Mouse (Mus musculus): Measurements from ENCODE around the gene Gnb1. TPM values are rescaled to one million over a fixed set of nuclear protein-coding genes. Genes with fewer than 3 reads are reported as not detected.

Gene Gnb1
- polyA plus RNA-seq, 1 experiment from 2014 or later: 1,252 TPM

GRCm38 (mm10) chr4:155593780-155594179 is 102.6 kb downstream of the Gnb1 start:
- Histone ChIP-seq H3K9ac (ENCODE audit: low read depth, low read length) (no peak overlapping the region), H3K4me3 (ENCODE audit: low read depth, low read length) (no peak overlapping the region), H3K4me2 (ENCODE audit: low read length) (no peak overlapping the region), H3K4me1 (ENCODE audit: control insufficient read depth, insufficient read depth, low read length) (no peaks in the 10 kb centered on the region), H3K27ac (ENCODE audit: low read length) (no peak overlapping the region), H3K9me3 (replicated peaks; ENCODE audit: control insufficient read depth, low read length, poor library complexity, severe bottlenecking) (no peaks in the 10 kb centered on the region), H3K27me3 (ENCODE audit: control insufficient read depth, insufficient read depth, low read depth, low read length) (no peaks in the 10 kb centered on the region), H3K36me3 (ENCODE audit: control insufficient read depth, insufficient read depth, low read length) (peaks cover 12% of the 10 kb centered on the region)
- ATAC-seq: no peak
- WGBS: 47% methylated on average over 1 of the region's 1 CpGs

- no peaks in the 10 kb centered on the region for H3K9me3 ChIP-seq (replicated peaks; ENCODE audit: control insufficient read depth, low read length, poor library complexity, severe bottlenecking)
- 79% methylated on average over 3 of the region's 3 CpGs for WGBS
- no peak overlapping the region for H3K4me3 ChIP-seq (ENCODE audit: low read depth, low read length)
- H3K4me1 ChIP-seq (ENCODE audit: control insufficient read depth, insufficient read depth, low read length): no peaks in the 10 kb centered on the region; the same call in 1 of the 2 replicates
- H3K4me2 ChIP-seq (ENCODE audit: low read length): no peak overlapping the region
- H3K27ac ChIP-seq (ENCODE audit: low read length): no peak overlapping the region
- 0 out of 2 replicates have a peak, but pooled peaks cover 2% of the 10 kb centered on the region for H3K36me3 ChIP-seq (ENCODE audit: control insufficient read depth, insufficient read depth, low read length)
- no peak overlapping the region for H3K9ac ChIP-seq (ENCODE audit: low read depth, low read length)
- ATAC-seq: no peak
- H3K27me3 ChIP-seq (ENCODE audit: control insufficient read depth, insufficient read depth, low read depth, low read length): no peaks in the 10 kb centered on the region
Observed at GRCm38 (mm10) chr4:155595777-155596176, 104.6 kb downstream of the Gnb1 start.

GRCm38 (mm10) chr4:155596606-155597005 is 105.4 kb downstream of the Gnb1 start:
- H3K27ac ChIP-seq (ENCODE audit: low read length): no peak overlapping the region
- no peak overlapping the region for H3K4me2 ChIP-seq (ENCODE audit: low read length)
- no peak overlapping the region for H3K4me3 ChIP-seq (ENCODE audit: low read depth, low read length)
- H3K27me3 ChIP-seq (ENCODE audit: control insufficient read depth, insufficient read depth, low read depth, low read length): no peaks in the 10 kb centered on the region
- no peaks in the 10 kb centered on the region; the same call in 1 of the 2 replicates for H3K4me1 ChIP-seq (ENCODE audit: control insufficient read depth, insufficient read depth, low read length)
- ATAC-seq: no peak
- no peaks in the 10 kb centered on the region for H3K36me3 ChIP-seq (ENCODE audit: control insufficient read depth, insufficient read depth, low read length)
- no peak overlapping the region for H3K9ac ChIP-seq (ENCODE audit: low read depth, low read length)
- WGBS: 77% methylated on average over 5 of the region's 5 CpGs
- no peaks in the 10 kb centered on the region for H3K9me3 ChIP-seq (replicated peaks; ENCODE audit: control insufficient read depth, low read length, poor library complexity, severe bottlenecking)

- WGBS: 20% methylated on average over 20 of the region's 20 CpGs
- H3K36me3 ChIP-seq (ENCODE audit: control insufficient read depth, insufficient read depth, low read length): no peaks in the 10 kb centered on the region
Observed at GRCm38 (mm10) chr4:155598536-155598935, 107.4 kb downstream of the Gnb1 start.

GRCm38 (mm10) chr4:155599901-155600825 is 109.0 kb downstream of the Gnb1 start:
- H3K27ac ChIP-seq (ENCODE audit: low read length): peak overlapping the region; percentile 100
- H3K9ac ChIP-seq (ENCODE audit: low read depth, low read length): peak overlapping the region; percentile 99
- H3K36me3 ChIP-seq (ENCODE audit: control insufficient read depth, insufficient read depth, low read length): no peaks in the 10 kb centered on the region
- H3K27me3 ChIP-seq (ENCODE audit: control insufficient read depth, insufficient read depth, low read depth, low read length): no peaks in the 10 kb centered on the region
- H3K4me3 ChIP-seq (ENCODE audit: low read depth, low read length): peak overlapping the region; percentile 98
- H3K9me3 ChIP-seq (replicated peaks; ENCODE audit: control insufficient read depth, low read length, poor library complexity, severe bottlenecking): no peaks in the 10 kb centered on the region
- no peak for ATAC-seq
- 89% methylated on average over 10 of the region's 11 CpGs for WGBS
- peak overlapping the region; percentile 90 for H3K4me2 ChIP-seq (ENCODE audit: low read length)
- H3K4me1 ChIP-seq (ENCODE audit: control insufficient read depth, insufficient read depth, low read length): peaks cover 14% of the 10 kb centered on the region

More at GRCm38 (mm10) chr4:155598536-155598935, 107.4 kb downstream of the Gnb1 start:
- H3K9ac ChIP-seq (ENCODE audit: low read depth, low read length): no peak overlapping the region
- no peaks in the 10 kb centered on the region for H3K27me3 ChIP-seq (ENCODE audit: control insufficient read depth, insufficient read depth, low read depth, low read length)
- peaks cover 9% of the 10 kb centered on the region for H3K4me1 ChIP-seq (ENCODE audit: control insufficient read depth, insufficient read depth, low read length)
- no peak for ATAC-seq
- no peak overlapping the region for H3K4me2 ChIP-seq (ENCODE audit: low read length)
- H3K4me3 ChIP-seq (ENCODE audit: low read depth, low read length): no peak overlapping the region
- no peak overlapping the region for H3K27ac ChIP-seq (ENCODE audit: low read length)
- no peaks in the 10 kb centered on the region for H3K9me3 ChIP-seq (replicated peaks; ENCODE audit: control insufficient read depth, low read length, poor library complexity, severe bottlenecking)

GRCm38 (mm10) chr4:155601091-155601996 is 110.2 kb downstream of the Gnb1 start, which contains the start of gene Slc35e2:
Gene Slc35e2 (plus strand): TSS chr4:155601416.
- Histone ChIP-seq H3K36me3 (ENCODE audit: control insufficient read depth, insufficient read depth, low read length) (no peaks in the 10 kb centered on the region; the same call in 1 of the 2 replicates), H3K4me1 (ENCODE audit: control insufficient read depth, insufficient read depth, low read length) (peaks cover 14% of the 10 kb centered on the region), H3K9ac (ENCODE audit: low read depth, low read length) (peak within 1 kb of the TSS; percentile 99), H3K9me3 (replicated peaks; ENCODE audit: control insufficient read depth, low read length, poor library complexity, severe bottlenecking) (no peaks in the 10 kb centered on the region), H3K27me3 (ENCODE audit: control insufficient read depth, insufficient read depth, low read depth, low read length) (no peaks in the 10 kb centered on the region), H3K4me3 (ENCODE audit: low read depth, low read length) (peak within 1 kb of the TSS; percentile 98), H3K4me2 (ENCODE audit: low read length) (peak within 1 kb of the TSS; percentile 90), H3K27ac (ENCODE audit: low read length) (peak within 1 kb of the TSS; percentile 100)
- WGBS: under 1% methylated on average over 54 of the region's 65 CpGs
- ATAC-seq: peak; percentile 96

GRCm38 (mm10) chr4:155601997-155602456 is 110.9 kb downstream of the Gnb1 start:
- Histone ChIP-seq H3K9ac (ENCODE audit: low read depth, low read length) (peak overlapping the region; percentile 99), H3K36me3 (ENCODE audit: control insufficient read depth, insufficient read depth, low read length) (no peaks in the 10 kb centered on the region; the same call in 1 of the 2 replicates), H3K4me2 (ENCODE audit: low read length) (peak overlapping the region; percentile 90), H3K27ac (ENCODE audit: low read length) (peak overlapping the region; percentile 100), H3K4me1 (ENCODE audit: control insufficient read depth, insufficient read depth, low read length) (peaks cover 14% of the 10 kb centered on the region), H3K27me3 (ENCODE audit: control insufficient read depth, insufficient read depth, low read depth, low read length) (no peaks in the 10 kb centered on the region), H3K9me3 (replicated peaks; ENCODE audit: control insufficient read depth, low read length, poor library complexity, severe bottlenecking) (no peaks in the 10 kb centered on the region), H3K4me3 (ENCODE audit: low read depth, low read length) (peak overlapping the region; percentile 98)
- WGBS: under 1% methylated on average over 23 of the region's 31 CpGs
- no peak for ATAC-seq

- H3K9ac ChIP-seq (ENCODE audit: low read depth, low read length): no peak overlapping the region
- no peaks in the 10 kb centered on the region for H3K27me3 ChIP-seq (ENCODE audit: control insufficient read depth, insufficient read depth, low read depth, low read length)
- H3K27ac ChIP-seq (ENCODE audit: low read length): no peak overlapping the region
- H3K4me2 ChIP-seq (ENCODE audit: low read length): peak overlapping the region; percentile 90
- peaks cover 14% of the 10 kb centered on the region for H3K4me1 ChIP-seq (ENCODE audit: control insufficient read depth, insufficient read depth, low read length)
- no peaks in the 10 kb centered on the region for H3K9me3 ChIP-seq (replicated peaks; ENCODE audit: control insufficient read depth, low read length, poor library complexity, severe bottlenecking)
- ATAC-seq: no peak
- H3K4me3 ChIP-seq (ENCODE audit: low read depth, low read length): peak overlapping the region; percentile 98
- no peaks in the 10 kb centered on the region; the same call in 1 of the 2 replicates for H3K36me3 ChIP-seq (ENCODE audit: control insufficient read depth, insufficient read depth, low read length)
- WGBS: 100% methylated on average over 1 of the region's 1 CpGs
Observed at GRCm38 (mm10) chr4:155602753-155603152, 111.6 kb downstream of the Gnb1 start.

Measured in midbrain, embryonic 16.5 days (tissue).